Mouse (Mus musculus): Measurements from ENCODE around the gene Dcun1d1. TPM values are rescaled to one million over a fixed set of nuclear protein-coding genes. Genes with fewer than 3 reads are reported as not detected.
A peak's percentile ranks its signal among the peaks of the same experiment; 100 is the strongest.

Dcun1d1 gene
- total and polyA plus RNA-seq, 2 experiments from 2014 or later, result 72.9 to 88.9 TPM

DNA sequence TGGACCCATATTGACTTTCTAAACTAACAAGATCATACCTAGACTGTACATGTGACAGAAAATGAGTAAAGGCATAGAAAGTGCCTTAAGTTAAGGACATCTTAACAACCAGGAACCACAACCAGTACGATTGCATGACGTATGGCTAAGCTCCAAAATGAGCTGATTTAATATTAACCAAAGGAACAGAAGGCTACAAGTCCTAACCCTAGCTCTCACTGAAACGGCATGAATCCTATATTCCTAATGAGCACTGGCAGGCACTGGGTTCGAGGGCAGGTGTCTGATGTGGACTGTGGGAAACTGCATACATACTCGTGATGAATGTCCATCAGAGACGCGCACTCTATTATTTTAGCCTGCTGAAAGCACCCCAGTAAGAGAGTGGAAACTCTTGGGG, 5.9 kb downstream of the Dcun1d1 start:
- Histone ChIP-seq H3K4me1 (ENCODE audit: control insufficient read depth, insufficient read depth) (peaks cover 26% of the 10 kb centered on the region), H3K27me3 (ENCODE audit: control insufficient read depth, insufficient read depth, low read length) (no peaks in the 10 kb centered on the region), H3K9me3 (replicated peaks; ENCODE audit: control insufficient read depth, low read length) (no peaks in the 10 kb centered on the region), H3K27ac (ENCODE audit: low read depth) (no peak overlapping the region), H3K36me3 (replicated peaks; ENCODE audit: control insufficient read depth, insufficient read depth, low read length) (no peaks in the 10 kb centered on the region), H3K4me2 (ENCODE audit: low read depth, low read length) (peak overlapping the region; percentile 86), H3K4me3 (ENCODE audit: low read depth, low read length) (peak overlapping the region; percentile 87), H3K9ac (replicated peaks; ENCODE audit: low read depth, low read length) (peak overlapping the region; percentile 97)
- ATAC-seq (ENCODE audit: insufficient read depth, low read depth), result no peak
- no peak for DNase-seq (ENCODE audit: low spot score)
- TF ChIP-seq CTCF (IDR thresholded peaks at IDR 0.05; ENCODE audit: low read depth) (no peak), EP300 (IDR thresholded peaks at IDR 0.05; ENCODE audit: low read depth) (no peak)
- 34% methylated on average over 7 of the region's 7 CpGs for WGBS

DNA sequence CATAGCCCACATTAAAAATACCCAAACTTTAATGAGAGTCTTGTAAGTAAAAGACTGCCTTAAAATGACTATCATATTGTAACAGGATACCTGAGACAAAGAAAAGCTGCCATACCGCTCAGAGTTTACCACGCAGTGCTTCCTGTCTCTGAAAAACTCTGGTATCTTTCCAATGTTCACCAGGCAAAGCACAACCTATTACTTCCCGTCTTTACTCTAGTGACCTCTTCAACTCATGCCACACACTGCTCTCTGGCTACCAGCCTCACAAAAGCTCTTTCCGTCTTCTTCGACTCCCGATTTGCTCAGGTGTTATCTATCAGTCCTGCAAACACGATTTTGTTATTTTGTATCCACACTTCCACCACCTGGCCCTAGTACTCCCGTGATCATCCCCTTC, 7.4 kb downstream of the Dcun1d1 start:
- Histone ChIP-seq H3K9me3 (replicated peaks; ENCODE audit: control insufficient read depth, low read length) (no peaks in the 10 kb centered on the region), H3K27ac (ENCODE audit: low read depth) (peak overlapping the region; percentile 31; the same call in 1 of the 2 replicates), H3K4me3 (ENCODE audit: low read depth, low read length) (no peak overlapping the region), H3K9ac (replicated peaks; ENCODE audit: low read depth, low read length) (no peak overlapping the region), H3K36me3 (replicated peaks; ENCODE audit: control insufficient read depth, insufficient read depth, low read length) (no peaks in the 10 kb centered on the region), H3K4me2 (ENCODE audit: low read depth, low read length) (peak overlapping the region; percentile 18; the same call in 1 of the 2 replicates), H3K4me1 (ENCODE audit: control insufficient read depth, insufficient read depth) (peaks cover 26% of the 10 kb centered on the region), H3K27me3 (ENCODE audit: control insufficient read depth, insufficient read depth, low read length) (no peaks in the 10 kb centered on the region)
- DNase-seq (ENCODE audit: low spot score) (no peak), ATAC-seq (ENCODE audit: insufficient read depth, low read depth) (no peak)
- 6% methylated on average over 8 of the region's 8 CpGs for WGBS
- TF ChIP-seq EP300 (IDR thresholded peaks at IDR 0.05; ENCODE audit: low read depth), result no peak
- no peak for TF ChIP-seq CTCF (IDR thresholded peaks at IDR 0.05; ENCODE audit: low read depth)

GRCm38 (mm10) chr3:35929406-35929805, 7.8 kb downstream of the Dcun1d1 start:
- peak overlapping the region; percentile 31; the same call in 1 of the 2 replicates for H3K27ac ChIP-seq (ENCODE audit: low read depth)
- WGBS, result 20% methylated on average over 3 of the region's 3 CpGs

DNA sequence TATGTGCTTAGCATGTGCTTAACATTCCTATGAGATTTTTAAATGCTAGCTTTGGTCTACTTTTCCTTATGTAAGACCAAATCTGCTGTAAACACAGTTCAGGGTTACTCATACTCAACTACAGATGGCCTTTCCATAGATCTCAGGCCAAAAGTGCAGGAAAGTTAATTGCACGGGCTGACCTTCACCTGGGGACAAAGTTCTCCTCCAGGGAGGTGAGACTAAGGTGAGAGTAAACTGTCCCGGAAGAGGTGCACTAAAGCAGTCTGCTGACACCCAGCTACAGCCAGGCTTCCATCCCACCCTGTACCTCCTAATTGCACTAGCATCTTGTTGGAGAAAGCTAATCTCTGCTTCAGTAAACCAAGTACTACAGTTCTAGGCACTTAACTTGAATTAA, 11.4 kb downstream of the Dcun1d1 start:
- H3K27me3 ChIP-seq (ENCODE audit: control insufficient read depth, insufficient read depth, low read length), result no peaks in the 10 kb centered on the region
- no peaks in the 10 kb centered on the region for H3K9me3 ChIP-seq (replicated peaks; ENCODE audit: control insufficient read depth, low read length)
- 67% methylated on average over 2 of the region's 2 CpGs for WGBS
- H3K9ac ChIP-seq (replicated peaks; ENCODE audit: low read depth, low read length), result no peak overlapping the region
- H3K4me1 ChIP-seq (ENCODE audit: control insufficient read depth, insufficient read depth), result peaks cover 26% of the 10 kb centered on the region
- H3K4me3 ChIP-seq (ENCODE audit: low read depth, low read length), result no peak overlapping the region
- H3K4me2 ChIP-seq (ENCODE audit: low read depth, low read length), result no peak overlapping the region
- ATAC-seq (ENCODE audit: insufficient read depth, low read depth), result no peak
- no peak overlapping the region for H3K27ac ChIP-seq (ENCODE audit: low read depth)
- no peak for DNase-seq (ENCODE audit: low spot score)
- no peaks in the 10 kb centered on the region for H3K36me3 ChIP-seq (replicated peaks; ENCODE audit: control insufficient read depth, insufficient read depth, low read length)
- TF ChIP-seq CTCF (IDR thresholded peaks at IDR 0.05; ENCODE audit: low read depth), result no peak
- TF ChIP-seq EP300 (IDR thresholded peaks at IDR 0.05; ENCODE audit: low read depth), result no peak

More at GRCm38 (mm10) chr3:35929406-35929805, 7.8 kb downstream of the Dcun1d1 start:
- H3K4me2 ChIP-seq (ENCODE audit: low read depth, low read length), result peak overlapping the region; percentile 18; the same call in 1 of the 2 replicates
- H3K27me3 ChIP-seq (ENCODE audit: control insufficient read depth, insufficient read depth, low read length), result no peaks in the 10 kb centered on the region
- no peaks in the 10 kb centered on the region for H3K36me3 ChIP-seq (replicated peaks; ENCODE audit: control insufficient read depth, insufficient read depth, low read length)
- no peak overlapping the region for H3K4me3 ChIP-seq (ENCODE audit: low read depth, low read length)
- H3K9ac ChIP-seq (replicated peaks; ENCODE audit: low read depth, low read length), result no peak overlapping the region
- H3K4me1 ChIP-seq (ENCODE audit: control insufficient read depth, insufficient read depth), result peaks cover 26% of the 10 kb centered on the region
- DNase-seq (ENCODE audit: low spot score) (no peak), ATAC-seq (ENCODE audit: insufficient read depth, low read depth) (no peak)
- TF ChIP-seq EP300 (IDR thresholded peaks at IDR 0.05; ENCODE audit: low read depth), result no peak
- no peak for TF ChIP-seq CTCF (IDR thresholded peaks at IDR 0.05; ENCODE audit: low read depth)
- no peaks in the 10 kb centered on the region for H3K9me3 ChIP-seq (replicated peaks; ENCODE audit: control insufficient read depth, low read length)

DNA sequence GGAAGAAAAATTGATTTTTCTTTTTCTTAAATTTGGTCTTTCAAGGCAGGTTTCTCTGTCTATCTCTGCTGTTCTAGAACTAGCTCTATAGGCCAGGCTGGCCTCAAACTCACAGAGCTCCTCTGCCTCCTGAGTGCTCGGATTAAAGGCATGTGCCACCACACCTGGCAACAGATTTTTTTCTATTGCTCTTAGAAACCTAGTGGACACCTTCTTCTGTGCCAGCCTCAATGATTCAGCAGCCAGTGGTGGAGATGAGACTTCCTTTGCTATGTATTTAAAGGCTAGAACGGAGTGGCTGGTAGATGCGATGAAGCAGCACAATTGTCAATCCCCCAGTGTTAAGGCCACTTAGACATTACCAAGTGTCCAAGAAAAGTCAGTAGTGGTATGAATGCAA, 13.2 kb downstream of the Dcun1d1 start:
- ATAC-seq (ENCODE audit: insufficient read depth, low read depth), result no peak
- no peak overlapping the region for H3K4me2 ChIP-seq (ENCODE audit: low read depth, low read length)

DNA sequence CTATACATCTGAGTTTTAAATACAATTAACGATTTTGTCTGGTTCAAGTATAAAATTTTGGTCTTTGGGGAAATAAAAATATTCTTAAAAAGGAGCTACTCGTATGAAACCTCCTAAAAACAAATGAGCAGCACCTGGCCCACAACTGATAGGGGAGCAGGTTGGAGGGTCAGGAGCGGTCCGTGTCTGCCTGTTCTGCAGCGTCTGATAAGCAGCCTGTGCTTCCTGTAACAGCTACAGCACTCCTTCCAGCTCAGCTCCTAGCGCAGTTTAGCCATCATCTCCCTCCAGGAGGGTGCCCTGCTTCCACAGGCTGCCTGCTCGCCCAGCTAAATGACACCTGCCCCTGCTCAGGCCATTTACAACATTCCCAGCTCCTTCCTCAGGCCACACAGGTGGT, 13.8 kb downstream of the Dcun1d1 start:
- 0 out of 2 replicates have a peak overlapping the region, but pooled peaks have one; percentile 15 for H3K27ac ChIP-seq (ENCODE audit: low read depth)
- no peaks in the 10 kb centered on the region for H3K27me3 ChIP-seq (ENCODE audit: control insufficient read depth, insufficient read depth, low read length)
- peaks cover 15% of the 10 kb centered on the region; the same call in 1 of the 2 replicates for H3K4me1 ChIP-seq (ENCODE audit: control insufficient read depth, insufficient read depth)
- no peak overlapping the region for H3K9ac ChIP-seq (replicated peaks; ENCODE audit: low read depth, low read length)
- WGBS, result 20% methylated on average over 7 of the region's 7 CpGs
- no peak for DNase-seq (ENCODE audit: low spot score)
- H3K4me2 ChIP-seq (ENCODE audit: low read depth, low read length), result no peak overlapping the region
- TF ChIP-seq CTCF (IDR thresholded peaks at IDR 0.05; ENCODE audit: low read depth) (no peak), EP300 (IDR thresholded peaks at IDR 0.05; ENCODE audit: low read depth) (no peak)
- ATAC-seq (ENCODE audit: insufficient read depth, low read depth), result no peak
- no peak overlapping the region for H3K4me3 ChIP-seq (ENCODE audit: low read depth, low read length)
- no peaks in the 10 kb centered on the region for H3K9me3 ChIP-seq (replicated peaks; ENCODE audit: control insufficient read depth, low read length)
- H3K36me3 ChIP-seq (replicated peaks; ENCODE audit: control insufficient read depth, insufficient read depth, low read length), result no peaks in the 10 kb centered on the region

More for the DNA sequence above, 13.2 kb downstream of the Dcun1d1 start:
- Histone ChIP-seq H3K4me3 (ENCODE audit: low read depth, low read length) (no peak overlapping the region), H3K4me1 (ENCODE audit: control insufficient read depth, insufficient read depth) (peaks cover 15% of the 10 kb centered on the region; the same call in 1 of the 2 replicates), H3K9me3 (replicated peaks; ENCODE audit: control insufficient read depth, low read length) (no peaks in the 10 kb centered on the region), H3K9ac (replicated peaks; ENCODE audit: low read depth, low read length) (no peak overlapping the region), H3K27ac (ENCODE audit: low read depth) (no peak overlapping the region), H3K27me3 (ENCODE audit: control insufficient read depth, insufficient read depth, low read length) (no peaks in the 10 kb centered on the region), H3K36me3 (replicated peaks; ENCODE audit: control insufficient read depth, insufficient read depth, low read length) (no peaks in the 10 kb centered on the region)
- DNase-seq (ENCODE audit: low spot score), result no peak
- TF ChIP-seq CTCF (IDR thresholded peaks at IDR 0.05; ENCODE audit: low read depth), result no peak
- no peak for TF ChIP-seq EP300 (IDR thresholded peaks at IDR 0.05; ENCODE audit: low read depth)
- 79% methylated on average over 3 of the region's 3 CpGs for whole genome bisulfite sequencing
